Mouse (Mus musculus) CD4-positive, CD25-positive, alpha-beta regulatory T cell, adult 9 weeks (primary cell): ENCODE measurements around the gene Zfp574. TPM values are rescaled to one million over a fixed set of nuclear protein-coding genes. Genes with fewer than 3 reads are reported as not detected.

Experiments
- polyA plus RNA-seq: library from polyadenylated mRNA; unstranded; fragments of 100-300 nt; shearing (Covaris generic); gene quantifications from one replicate; pipeline ENCODE4 v1.2.1, GENCODE M21; 2017

Zfp574 gene
- 22.0 TPM for polyA plus RNA-seq

GRCm38 (mm10) chr7:25071979-25072715, at the start of gene Zfp574, which contains the start of gene Grik5:
Gene Zfp574, plus strand, starts transcription at chr7:25072567.
Gene Grik5, minus strand, starts transcription at chr7:25072346.

Other genes with a start within 250 kb of the Zfp574 start
- 19.4 TPM for gene Gm9844, start 210.4 kb upstream of the Zfp574 start, polyA plus RNA-seq
- not detected for gene Lypd4, start 202.6 kb upstream of the Zfp574 start, polyA plus RNA-seq
- not detected for gene Dmrtc2, start 202.5 kb upstream of the Zfp574 start, polyA plus RNA-seq
- 6,689 TPM for gene Rps19, start 188.2 kb upstream of the Zfp574 start, polyA plus RNA-seq
- 7.3 TPM for gene Cd79a, start 175.2 kb upstream of the Zfp574 start, polyA plus RNA-seq
- gene Arhgef1, start 169.7 kb upstream of the Zfp574 start, polyA plus RNA-seq, result 593 TPM
- gene Gm4881, start 128.1 kb upstream of the Zfp574 start, polyA plus RNA-seq, result not detected
- 801 TPM for gene Rabac1, start 99.8 kb upstream of the Zfp574 start, polyA plus RNA-seq
- 4.7 TPM for gene Atp1a3, start 66.6 kb upstream of the Zfp574 start, polyA plus RNA-seq
- gene Grik5, start 221 bp upstream of the Zfp574 start, polyA plus RNA-seq, result 4.4 TPM
- 124 TPM for gene Pou2f2, start 107.2 kb downstream of the Zfp574 start, polyA plus RNA-seq
- gene Dedd2, start 148.0 kb downstream of the Zfp574 start, polyA plus RNA-seq, result 45.4 TPM
- 4.5 TPM for gene Zfp526, start 148.9 kb downstream of the Zfp574 start, polyA plus RNA-seq
- 6.8 TPM for gene Gsk3a, start 165.3 kb downstream of the Zfp574 start, polyA plus RNA-seq
- 1.1 TPM for gene Erf, start 178.2 kb downstream of the Zfp574 start, polyA plus RNA-seq
- 40.8 TPM for gene Cic, start 195.1 kb downstream of the Zfp574 start, polyA plus RNA-seq
- gene Pafah1b3, start 225.4 kb downstream of the Zfp574 start, polyA plus RNA-seq, result 46.0 TPM
- gene Prr19, start 228.8 kb downstream of the Zfp574 start, polyA plus RNA-seq, result not detected
- gene Tmem145, start 233.5 kb downstream of the Zfp574 start, polyA plus RNA-seq, result not detected
- gene Megf8, start 244.6 kb downstream of the Zfp574 start, polyA plus RNA-seq, result 0.22 TPM